Mouse (Mus musculus): ENCODE results near the gene Zfp62. TPM values are rescaled to one million over a fixed set of nuclear protein-coding genes. Genes with fewer than 3 reads are reported as not detected.
A peak's percentile ranks its signal among the peaks of the same experiment; 100 is the strongest.
"Not testable (repeated sequence)": the region's sequence is repeated elsewhere in the genome, so short reads cannot be mapped to it uniquely, and the experiment has no call there.

Zfp62 gene
- polyA plus RNA-seq, 1 experiment from 2014 or later: 10.7 TPM

DNA sequence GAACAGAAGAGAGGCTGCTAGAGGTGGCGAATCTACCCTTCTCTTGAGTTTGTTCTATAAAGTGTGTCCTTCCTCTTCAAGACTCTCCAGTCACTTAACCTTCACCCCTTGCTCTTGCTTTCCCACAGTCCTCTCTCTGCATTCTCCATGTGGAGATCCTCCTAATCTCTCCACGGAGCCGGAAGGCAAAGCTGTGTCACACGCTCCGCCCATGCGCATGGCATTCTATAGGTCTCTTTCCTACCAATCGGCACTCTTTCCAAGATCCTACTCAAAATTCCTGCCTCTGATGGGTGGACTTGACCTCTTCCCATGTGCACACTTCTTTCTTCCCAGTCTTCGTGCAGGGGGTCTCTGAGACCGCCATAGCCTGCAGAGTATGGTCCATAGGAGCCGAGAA lies 15.4 kb upstream of the Zfp62 start:
- no peaks in the 10 kb centered on the region for H3K36me3 ChIP-seq
- no peaks in the 10 kb centered on the region for H3K9me3 ChIP-seq (replicated peaks)
- no peak overlapping the region for H3K9ac ChIP-seq
- no peaks in the 10 kb centered on the region for H3K4me1 ChIP-seq (replicated peaks)
- no peak for ATAC-seq (ENCODE audit: low read depth)
- no peak for DNase-seq
- WGBS (ENCODE audit: insufficient replicate concordance): 62% methylated on average over 10 of the region's 10 CpGs
- H3K27me3 ChIP-seq: no peaks in the 10 kb centered on the region
- H3K27ac ChIP-seq: no peak overlapping the region
- H3K4me2 ChIP-seq: no peak overlapping the region
- no peak overlapping the region for H3K4me3 ChIP-seq (replicated peaks)

DNA sequence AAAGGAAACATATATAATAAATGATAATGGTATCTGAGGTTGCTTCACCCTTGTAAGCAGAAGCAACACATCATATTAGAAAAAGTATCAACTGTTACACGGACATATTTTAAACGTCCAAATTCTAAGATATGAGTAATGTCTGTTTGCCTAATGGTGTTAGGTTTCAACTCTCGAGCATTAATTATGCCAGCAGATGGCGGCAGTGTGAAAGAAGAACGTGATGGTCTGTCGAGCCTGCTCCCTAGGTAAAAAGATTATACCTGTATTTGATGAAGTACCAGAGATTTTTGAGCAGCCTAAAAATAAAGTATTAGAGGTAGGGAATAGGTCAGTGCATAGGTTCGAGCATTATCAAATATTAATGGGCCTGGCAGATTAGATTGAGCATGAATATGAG lies 13.4 kb upstream of the Zfp62 start:
- DNase-seq: peak; percentile 37
- WGBS (ENCODE audit: insufficient replicate concordance): 2% methylated on average over 7 of the region's 7 CpGs
- H3K27ac ChIP-seq: no peak overlapping the region
- peaks cover 4% of the 10 kb centered on the region; the same call in 1 of the 2 replicates for H3K4me1 ChIP-seq (replicated peaks)
- H3K4me2 ChIP-seq: no peak overlapping the region
- no peak overlapping the region for H3K9ac ChIP-seq
- no peak overlapping the region for H3K4me3 ChIP-seq (replicated peaks)
- H3K36me3 ChIP-seq: no peaks in the 10 kb centered on the region
- no peak for ATAC-seq (ENCODE audit: low read depth)
- H3K9me3 ChIP-seq (replicated peaks): no peaks in the 10 kb centered on the region
- no peaks in the 10 kb centered on the region for H3K27me3 ChIP-seq

- Histone ChIP-seq H3K27me3 (no peaks in the 10 kb centered on the region), H3K36me3 (no peaks in the 10 kb centered on the region), H3K4me1 (replicated peaks) (peaks cover 4% of the 10 kb centered on the region; the same call in 1 of the 2 replicates), H3K9ac (no peak overlapping the region), H3K27ac (no peak overlapping the region), H3K9me3 (replicated peaks) (no peaks in the 10 kb centered on the region), H3K4me3 (replicated peaks) (no peak overlapping the region), H3K4me2 (no peak overlapping the region)
- DNase-seq (no peak), ATAC-seq (ENCODE audit: low read depth) (no peak)
- 39% methylated on average over 2 of the region's 2 CpGs for WGBS (ENCODE audit: insufficient replicate concordance)
Observed at GRCm38 (mm10) chr11:49191083-49191482, 12.0 kb upstream of the Zfp62 start.

DNA sequence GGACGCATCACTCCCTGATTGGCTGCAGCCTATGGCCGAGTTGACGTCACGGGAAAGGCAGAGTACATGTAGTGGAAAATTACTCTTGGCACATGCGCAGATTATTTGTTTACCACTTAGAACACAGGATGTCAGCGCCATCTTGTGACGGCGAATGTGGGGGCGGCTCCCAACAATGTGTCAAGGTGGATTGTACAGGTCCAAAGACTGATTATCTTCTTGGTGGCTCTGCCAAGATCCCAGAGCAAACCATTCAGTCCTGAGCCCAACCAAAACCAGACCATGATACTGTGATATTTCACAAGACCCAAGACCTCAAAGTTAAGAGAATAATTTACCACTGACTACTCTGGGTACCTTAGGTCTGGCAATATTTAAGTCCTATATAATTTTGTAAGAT lies 8.3 kb upstream of the Zfp62 start:
- not testable (repeated sequence) for H3K9ac ChIP-seq; H3K27ac ChIP-seq; H3K4me3 ChIP-seq (replicated peaks); H3K4me1 ChIP-seq (replicated peaks); H3K27me3 ChIP-seq; ATAC-seq (ENCODE audit: low read depth); H3K36me3 ChIP-seq; H3K9me3 ChIP-seq (replicated peaks); H3K4me2 ChIP-seq; DNase-seq
- WGBS (ENCODE audit: insufficient replicate concordance): 85% methylated on average over 9 of the region's 9 CpGs

- Histone ChIP-seq H3K4me3 (replicated peaks) (no peak overlapping the region), H3K27ac (no peak overlapping the region), H3K9ac (no peak overlapping the region), H3K9me3 (replicated peaks) (no peaks in the 10 kb centered on the region), H3K36me3 (no peaks in the 10 kb centered on the region), H3K4me2 (no peak overlapping the region), H3K4me1 (replicated peaks) (peaks cover 9% of the 10 kb centered on the region), H3K27me3 (no peaks in the 10 kb centered on the region)
- 27% methylated on average over 7 of the region's 7 CpGs for WGBS (ENCODE audit: insufficient replicate concordance)
- peak; percentile 29; the same call in 1 of the 2 replicates for ATAC-seq (ENCODE audit: low read depth)
- no peak for DNase-seq
Observed at GRCm38 (mm10) chr11:49195819-49196322, 7.2 kb upstream of the Zfp62 start.

- Histone ChIP-seq H3K9ac (no peak overlapping the region), H3K27me3 (no peaks in the 10 kb centered on the region), H3K4me3 (replicated peaks) (no peak overlapping the region), H3K9me3 (replicated peaks) (no peaks in the 10 kb centered on the region), H3K36me3 (no peaks in the 10 kb centered on the region), H3K4me1 (replicated peaks) (peaks cover 31% of the 10 kb centered on the region), H3K27ac (no peak overlapping the region), H3K4me2 (no peak overlapping the region)
- no peak for DNase-seq
- no peak for ATAC-seq (ENCODE audit: low read depth)
Observed at GRCm38 (mm10) chr11:49200666-49201065, 2.4 kb upstream of the Zfp62 start.

DNA sequence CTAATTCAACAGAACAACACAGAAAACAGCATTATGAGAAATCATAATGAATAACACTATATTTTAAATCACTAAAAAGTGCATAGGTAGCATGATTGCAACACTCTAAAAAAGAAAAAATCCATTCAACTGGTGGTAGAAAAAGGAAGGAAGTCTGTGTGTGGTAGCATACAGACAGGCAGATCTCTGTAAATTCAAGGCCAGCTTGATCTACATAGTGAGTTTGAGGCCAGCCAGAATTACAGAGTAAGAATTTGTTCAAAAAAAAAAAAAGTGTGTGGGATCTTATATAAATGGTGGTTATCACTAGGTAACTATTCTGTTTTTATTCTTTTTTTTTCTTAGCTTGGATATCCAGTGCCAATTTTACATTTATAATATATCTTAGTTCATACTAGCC lies 1.9 kb upstream of the Zfp62 start:
- no peak overlapping the region for H3K4me3 ChIP-seq (replicated peaks)
- H3K27me3 ChIP-seq: no peaks in the 10 kb centered on the region
- DNase-seq: no peak
- no peak for ATAC-seq (ENCODE audit: low read depth)
- H3K9ac ChIP-seq: no peak overlapping the region
- H3K36me3 ChIP-seq: no peaks in the 10 kb centered on the region; the same call in 1 of the 2 replicates
- H3K27ac ChIP-seq: no peak overlapping the region
- H3K4me2 ChIP-seq: no peak overlapping the region
- H3K4me1 ChIP-seq (replicated peaks): peaks cover 33% of the 10 kb centered on the region
- H3K9me3 ChIP-seq (replicated peaks): no peaks in the 10 kb centered on the region

DNA sequence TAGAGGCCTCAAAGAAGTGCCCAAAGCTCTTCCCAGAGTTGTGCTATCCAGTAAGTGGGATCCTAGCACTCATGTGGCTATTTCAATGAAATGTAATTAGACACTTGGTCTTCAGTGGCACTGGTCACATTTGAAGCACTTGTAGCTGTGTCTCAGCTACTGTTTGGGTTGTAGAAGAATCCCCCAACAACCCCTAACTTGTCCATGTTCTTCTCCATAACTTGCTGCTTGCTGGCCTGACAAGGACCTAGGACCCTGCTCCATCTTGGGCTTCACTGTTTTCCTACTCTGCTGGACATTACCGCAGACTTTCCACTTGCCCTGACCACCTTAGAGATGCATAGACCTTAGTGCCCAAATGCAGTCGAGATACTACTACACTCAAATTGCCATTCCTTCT lies 1.0 kb upstream of the Zfp62 start:
- Histone ChIP-seq H3K4me2 (peak overlapping the region; percentile 94), H3K9ac (peak overlapping the region; percentile 92), H3K36me3 (peaks cover 8% of the 10 kb centered on the region; the same call in 1 of the 2 replicates), H3K27ac (peak overlapping the region; percentile 98), H3K27me3 (no peaks in the 10 kb centered on the region), H3K9me3 (replicated peaks) (no peaks in the 10 kb centered on the region), H3K4me3 (replicated peaks) (peak overlapping the region; percentile 82), H3K4me1 (replicated peaks) (peaks cover 43% of the 10 kb centered on the region)
- ATAC-seq (ENCODE audit: low read depth) (no peak), DNase-seq (no peak)
- 31% methylated on average over 2 of the region's 2 CpGs for WGBS (ENCODE audit: insufficient replicate concordance)

- H3K27ac ChIP-seq: peak overlapping the region; percentile 98
- DNase-seq: peak; percentile 15
- H3K9me3 ChIP-seq (replicated peaks): no peaks in the 10 kb centered on the region
- 2% methylated on average over 10 of the region's 10 CpGs for WGBS (ENCODE audit: insufficient replicate concordance)
- H3K4me1 ChIP-seq (replicated peaks): peaks cover 48% of the 10 kb centered on the region
- ATAC-seq (ENCODE audit: low read depth): peak; percentile 9; the same call in 1 of the 2 replicates
- no peaks in the 10 kb centered on the region for H3K27me3 ChIP-seq
- H3K9ac ChIP-seq: peak overlapping the region; percentile 92
- H3K4me2 ChIP-seq: peak overlapping the region; percentile 94
- peak overlapping the region; percentile 82 for H3K4me3 ChIP-seq (replicated peaks)
- peaks cover 8% of the 10 kb centered on the region; the same call in 1 of the 2 replicates for H3K36me3 ChIP-seq
Observed at GRCm38 (mm10) chr11:49202523-49203061, 500 bp upstream of the Zfp62 start.

DNA sequence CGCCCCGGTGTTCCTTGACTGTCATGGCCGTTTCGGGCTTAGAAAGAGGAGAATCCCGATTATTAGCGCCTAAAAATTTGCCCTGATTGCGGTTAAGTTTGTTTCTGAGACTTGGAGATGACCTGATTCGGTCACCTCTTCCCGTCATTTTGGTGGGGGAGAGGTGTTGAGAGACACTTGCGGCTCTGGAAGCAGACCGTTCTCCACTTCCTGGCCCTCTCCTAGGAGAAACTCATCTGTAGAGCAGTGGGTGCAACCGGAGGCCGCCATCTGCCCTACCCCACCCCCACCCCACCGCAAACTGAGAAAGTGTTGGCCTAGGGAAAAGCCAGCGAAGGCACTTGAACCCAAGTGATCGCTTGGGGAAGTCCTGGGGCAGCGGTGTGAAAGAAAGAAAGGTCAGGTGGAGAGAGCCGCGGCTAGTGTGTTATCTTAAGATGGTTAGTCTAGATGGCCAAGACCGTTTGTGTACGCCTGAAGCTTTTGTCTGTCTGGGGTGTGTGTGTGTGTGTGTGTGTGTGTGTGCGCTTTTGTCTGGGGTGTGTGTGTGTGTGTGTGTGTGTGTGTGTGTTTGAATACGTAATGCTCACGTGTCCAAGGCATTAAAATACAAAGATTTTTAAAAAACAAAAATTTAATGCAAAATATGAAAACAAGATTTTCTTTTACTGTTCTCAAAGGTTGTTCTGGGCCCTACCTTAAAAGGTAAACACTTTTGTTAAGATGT lies 842 bp downstream of the Zfp62 start:
- peak overlapping the region; percentile 92 for H3K9ac ChIP-seq
- H3K4me1 ChIP-seq (replicated peaks): peaks cover 57% of the 10 kb centered on the region
- peak overlapping the region; percentile 98 for H3K27ac ChIP-seq
- peak overlapping the region; percentile 94 for H3K4me2 ChIP-seq
- peak overlapping the region; percentile 82 for H3K4me3 ChIP-seq (replicated peaks)
- ATAC-seq (ENCODE audit: low read depth) (peak; percentile 65), DNase-seq (no peak)
- under 1% methylated on average over 24 of the region's 24 CpGs for WGBS (ENCODE audit: insufficient replicate concordance)
- no peaks in the 10 kb centered on the region for H3K9me3 ChIP-seq (replicated peaks)
- peaks cover 8% of the 10 kb centered on the region; the same call in 1 of the 2 replicates for H3K36me3 ChIP-seq
- no peaks in the 10 kb centered on the region for H3K27me3 ChIP-seq

GRCm38 (mm10) chr11:49205080-49205590 lies 2.0 kb downstream of the Zfp62 start:
- Histone ChIP-seq H3K27ac (no peak overlapping the region; the same call in 1 of the 2 replicates), H3K4me2 (peak overlapping the region; percentile 94), H3K27me3 (no peaks in the 10 kb centered on the region), H3K36me3 (peaks cover 8% of the 10 kb centered on the region; the same call in 1 of the 2 replicates), H3K9me3 (replicated peaks) (no peaks in the 10 kb centered on the region), H3K9ac (peak overlapping the region; percentile 14; the same call in 1 of the 2 replicates), H3K4me1 (replicated peaks) (peaks cover 63% of the 10 kb centered on the region), H3K4me3 (replicated peaks) (peak overlapping the region; percentile 82; the same call in 1 of the 2 replicates)
- DNase-seq: no peak
- WGBS (ENCODE audit: insufficient replicate concordance): 85% methylated on average over 6 of the region's 6 CpGs
- no peak for ATAC-seq (ENCODE audit: low read depth)

Measured in liver, embryonic 13.5 days (tissue).